25 mouse cellular contexts compared by ENCODE assay signal in the genomic region with DNA sequence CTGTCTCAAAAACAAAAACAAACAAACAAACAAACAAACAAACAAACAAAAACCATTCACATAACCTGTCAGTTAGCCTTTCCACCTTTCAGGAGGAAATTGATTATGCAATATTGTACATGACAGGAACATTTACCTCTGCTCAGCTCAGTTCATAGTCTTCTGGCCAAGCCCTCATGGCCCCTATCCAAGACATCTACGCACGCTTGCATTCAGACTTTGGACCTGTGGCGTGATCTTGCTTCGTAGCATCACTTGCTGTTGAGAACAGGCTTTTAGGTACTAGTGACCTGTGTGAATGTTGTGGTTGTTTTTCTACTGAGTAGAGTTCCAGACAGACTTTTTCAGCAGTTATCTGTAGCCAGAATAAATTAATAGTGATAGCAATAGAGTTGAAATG.
"Had no signal": no experiment of that assay in that cellular context is flagged by ENCODE, and none has a peak within 500 bp of the region (broad histone marks: within the 10 kb centered on the region; RNA-seq: fewer than 3 reads in every experiment).

No protein-coding gene starts in this region.

- H3K4me1 ChIP-seq: heart, embryonic 10.5 days; heart, embryonic 12.5 days; hindbrain, embryonic 10.5 days; hindbrain, embryonic 12.5 days; intestine, embryonic 15.5 days; kidney, embryonic 15.5 days; limb, embryonic 10.5 days; limb, embryonic 12.5 days; liver, embryonic 13.5 days; liver, embryonic 15.5 days had no signal

- H3K36me3 ChIP-seq: heart, embryonic 10.5 days; heart, embryonic 12.5 days; hindbrain, embryonic 10.5 days; hindbrain, embryonic 12.5 days; intestine, embryonic 15.5 days; kidney, embryonic 15.5 days; limb, embryonic 10.5 days; limb, embryonic 12.5 days; liver, embryonic 13.5 days; liver, embryonic 15.5 days had no signal

- ATAC-seq: hindbrain, embryonic 16.5 days; inflammation-experienced regulatory T-cells, adult 6 months; intestine, embryonic 15.5 days; intestine, postnatal 0 days had no signal

- H3K27me3 ChIP-seq: heart, embryonic 12.5 days; hindbrain, embryonic 12.5 days; intestine, embryonic 15.5 days; kidney, embryonic 15.5 days; limb, embryonic 12.5 days; liver, embryonic 13.5 days; liver, embryonic 15.5 days had no signal

- H3K4me2 ChIP-seq: heart, embryonic 12.5 days; hindbrain, embryonic 12.5 days; hindbrain, embryonic 14.5 days; intestine, embryonic 15.5 days; kidney, embryonic 15.5 days; limb, embryonic 12.5 days; liver, embryonic 11.5 days; liver, embryonic 13.5 days; liver, embryonic 15.5 days had no signal

- H3K27ac ChIP-seq: gastrocnemius, adult 2 months; heart, embryonic 10.5 days; hindbrain, embryonic 10.5 days; hindbrain, embryonic 12.5 days; hindbrain, embryonic 14.5 days; intestine, embryonic 15.5 days; kidney, embryonic 15.5 days; kidney, postnatal 0 days; layer of hippocampus, adult 2 months; left cerebral cortex, adult 2 months; limb, embryonic 10.5 days; limb, embryonic 12.5 days; liver, embryonic 13.5 days; liver, embryonic 15.5 days had no signal

- DNase-seq: gastrocnemius, adult 2 months; gastrocnemius, postnatal 10 days; gastrocnemius, postnatal 25 days; heart, adult 18-20 months; heart, postnatal 10 days; heart, postnatal 4 days; kidney, postnatal 14 days; liver, embryonic 13.5 days had no signal

- H3K4me3 ChIP-seq: gastrocnemius, adult 2 months; heart, embryonic 10.5 days; heart, embryonic 12.5 days; hindbrain, embryonic 10.5 days; hindbrain, embryonic 12.5 days; intestine, embryonic 15.5 days; kidney, embryonic 15.5 days; layer of hippocampus, adult 2 months; left cerebral cortex, adult 2 months; limb, embryonic 10.5 days; limb, embryonic 12.5 days; liver, embryonic 13.5 days; liver, embryonic 15.5 days had no signal

- H3K9ac ChIP-seq: heart, embryonic 12.5 days; hindbrain, embryonic 12.5 days; hindbrain, embryonic 14.5 days; intestine, embryonic 15.5 days; kidney, embryonic 15.5 days; limb, embryonic 12.5 days; liver, embryonic 13.5 days; liver, embryonic 15.5 days had no signal

- H3K9me3 ChIP-seq: heart, embryonic 10.5 days; heart, embryonic 12.5 days; hindbrain, embryonic 10.5 days; hindbrain, embryonic 12.5 days; intestine, embryonic 15.5 days; kidney, embryonic 15.5 days; limb, embryonic 10.5 days; limb, embryonic 12.5 days; liver, embryonic 13.5 days; liver, embryonic 15.5 days had no signal
